Mouse (Mus musculus): ENCODE measurements at regions not wholly inside any gene's neighbourhood (a gene's known extent, or its start where the extent isn't known, plus 50 kb on each side); places are given as distances from the start of the nearest gene placed in this dataset.

DNA sequence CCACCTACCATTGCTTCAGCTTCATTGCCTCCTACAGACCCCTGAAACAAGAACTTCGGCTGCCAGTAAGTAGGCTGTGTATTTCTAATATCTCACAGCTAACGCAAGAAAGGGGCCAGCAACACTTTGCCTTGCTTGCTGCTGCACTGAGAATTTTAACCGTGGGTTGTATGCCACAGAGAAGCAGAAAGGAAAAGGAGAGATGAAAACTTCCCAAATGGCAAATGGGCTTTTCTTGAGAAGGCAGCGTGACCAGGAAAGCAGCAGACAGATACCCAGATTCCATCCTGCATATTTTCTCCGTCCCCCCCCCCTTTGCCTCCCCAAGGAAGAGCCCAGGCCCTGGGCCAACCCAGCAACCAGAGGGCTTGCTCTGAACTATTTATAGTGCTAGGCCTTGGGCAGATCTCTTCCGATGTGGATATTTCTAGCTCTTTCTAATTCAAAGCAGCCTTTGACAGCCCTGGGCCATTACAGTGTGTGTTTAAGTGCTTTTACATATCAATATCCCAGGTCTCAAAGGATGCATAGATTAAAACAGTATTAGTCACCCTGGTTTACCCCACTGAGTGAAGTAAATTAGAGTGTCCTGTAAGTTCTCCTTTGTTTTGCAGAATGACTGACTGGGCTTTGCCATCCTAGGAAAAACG is 107.0 kb downstream of the Cartpt start:
- H3K4me3 ChIP-seq (ENCODE audit: control insufficient read depth in 1 of 2, insufficient read depth in 1 of 2, low read depth in 2 of 2, low read length in 2 of 2): no peak overlapping the region
- no peak overlapping the region for H3K9ac ChIP-seq (ENCODE audit: control insufficient read depth, low read depth, low read length, poor library complexity, severe bottlenecking)
- no peak for DNase-seq (ENCODE audit: low read depth, low spot score)
- H3K4me1 ChIP-seq (ENCODE audit: control insufficient read depth in 1 of 2, insufficient read depth in 2 of 2, low read length in 2 of 2): no peaks in the 10 kb centered on the region
- no peak overlapping the region for H3K27ac ChIP-seq (ENCODE audit: control insufficient read depth, low read depth, low read length)
- H3K27me3 ChIP-seq (ENCODE audit: control insufficient read depth in 1 of 2, insufficient read depth in 2 of 2, low read length in 2 of 2): 0 out of 4 replicates have a peak, but pooled peaks cover 0 to 1% of the 10 kb centered on the region in 2 experiments
- TF ChIP-seq POLR2A (IDR thresholded peaks at IDR 0.05; ENCODE audit: control insufficient read depth in 1 of 2, insufficient read depth in 1 of 2, low read depth in 1 of 2, low read length in 2 of 2, poor library complexity in 1 of 2) (no peak), ZMIZ1 (IDR thresholded peaks at IDR 0.05; ENCODE audit: low read depth, low read length) (no peak), BHLHE40 (IDR thresholded peaks at IDR 0.05; ENCODE audit: borderline replicate concordance, low read depth, low read length) (no peak), NELFE (IDR thresholded peaks at IDR 0.05; ENCODE audit: low read depth, low read length) (no peak), MAX (IDR thresholded peaks at IDR 0.05; ENCODE audit: low read length) (no peak), NRF1 (IDR thresholded peaks at IDR 0.05; ENCODE audit: insufficient read depth, low read depth, low read length, poor library complexity, severe bottlenecking) (no peak), TCF12 (IDR thresholded peaks at IDR 0.05; ENCODE audit: low read depth, low read length) (no peak), E2F4 (IDR thresholded peaks at IDR 0.05; ENCODE audit: borderline replicate concordance, low read depth, low read length) (no peak), TAL1 (IDR thresholded peaks at IDR 0.05; ENCODE audit: low read length) (no peak)
- no peaks in the 10 kb centered on the region for H3K36me3 ChIP-seq (ENCODE audit: control insufficient read depth in 1 of 2, insufficient read depth in 2 of 2, low read length in 2 of 2)
- no peaks in the 10 kb centered on the region for H3K9me3 ChIP-seq (replicated peaks; ENCODE audit: insufficient read depth, low read length)
- no peaks in the 10 kb centered on the region for H3K79me2 ChIP-seq (ENCODE audit: control insufficient read depth, insufficient read depth, low read length, poor library complexity)

DNA sequence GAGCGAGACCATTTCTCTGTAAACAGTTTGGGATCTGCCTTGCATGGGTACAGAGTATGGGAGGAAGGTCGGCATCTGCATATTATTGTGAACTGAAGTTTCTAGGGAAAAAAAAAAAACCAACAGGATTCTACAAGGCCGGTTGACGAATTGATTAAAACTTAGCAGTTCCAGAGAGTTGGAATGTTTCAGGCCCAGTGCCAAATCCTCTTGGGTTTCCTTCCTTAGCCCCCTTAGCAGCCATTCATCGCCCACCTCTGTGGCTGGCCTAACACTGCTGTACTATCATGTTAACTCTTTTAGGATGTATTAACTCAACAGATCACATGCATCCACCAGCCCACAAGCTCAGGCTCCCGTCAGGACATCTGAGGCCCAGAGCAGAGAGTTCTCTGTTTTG is 107.9 kb downstream of the Cartpt start:
- no peak for DNase-seq (ENCODE audit: low read depth, low spot score)

DNA sequence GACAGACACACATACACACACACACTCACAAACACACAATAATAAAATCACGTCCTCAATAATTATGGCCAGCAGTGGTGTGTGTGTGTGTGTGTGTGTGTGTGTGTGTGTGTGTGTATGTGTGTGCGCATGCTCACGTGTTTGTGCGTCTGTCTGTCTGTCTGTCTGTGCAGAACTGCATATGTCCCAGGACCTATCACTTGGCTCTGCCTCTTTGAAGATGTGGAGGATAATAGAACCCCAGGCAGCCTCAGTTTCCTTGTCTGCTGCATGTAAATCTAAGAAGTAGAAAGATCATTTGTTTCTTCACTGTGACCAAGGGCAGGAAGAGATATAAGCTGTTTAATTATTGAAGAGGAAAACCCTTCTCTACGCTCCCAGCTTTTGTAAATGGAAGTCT is 109.9 kb downstream of the Cartpt start:
- no peak overlapping the region for H3K27ac ChIP-seq (ENCODE audit: control insufficient read depth, low read depth, low read length)
- peak; percentile 64 for DNase-seq (ENCODE audit: low read depth, low spot score)
- H3K36me3 ChIP-seq (ENCODE audit: control insufficient read depth in 1 of 2, insufficient read depth in 2 of 2, low read length in 2 of 2): no peaks in the 10 kb centered on the region
- H3K4me3 ChIP-seq (ENCODE audit: control insufficient read depth in 1 of 2, insufficient read depth in 1 of 2, low read depth in 2 of 2, low read length in 2 of 2): no peak overlapping the region
- H3K27me3 ChIP-seq (ENCODE audit: control insufficient read depth in 1 of 2, insufficient read depth in 2 of 2, low read length in 2 of 2): no peaks in the 10 kb centered on the region
- no peaks in the 10 kb centered on the region for H3K79me2 ChIP-seq (ENCODE audit: control insufficient read depth, insufficient read depth, low read length, poor library complexity)
- H3K4me1 ChIP-seq (ENCODE audit: control insufficient read depth in 1 of 2, insufficient read depth in 2 of 2, low read length in 2 of 2): no peaks in the 10 kb centered on the region
- H3K9ac ChIP-seq (ENCODE audit: control insufficient read depth, low read depth, low read length, poor library complexity, severe bottlenecking): no peak overlapping the region
- H3K9me3 ChIP-seq (replicated peaks; ENCODE audit: insufficient read depth, low read length): no peaks in the 10 kb centered on the region
- TF ChIP-seq POLR2A (IDR thresholded peaks at IDR 0.05; ENCODE audit: control insufficient read depth in 1 of 2, insufficient read depth in 1 of 2, low read depth in 1 of 2, low read length in 2 of 2, poor library complexity in 1 of 2): no peak
- no peak for TF ChIP-seq JUND (IDR thresholded peaks at IDR 0.05; ENCODE audit: low read depth, low read length)
- no peak for TF ChIP-seq ZMIZ1 (IDR thresholded peaks at IDR 0.05; ENCODE audit: low read depth, low read length)
- TF ChIP-seq USF1 (IDR thresholded peaks at IDR 0.05; ENCODE audit: low read depth, low read length): no peak
- TF ChIP-seq ZC3H11A (IDR thresholded peaks at IDR 0.05; ENCODE audit: low read depth, low read length): no peak
- TF ChIP-seq HCFC1 (IDR thresholded peaks at IDR 0.05; ENCODE audit: low read depth, low read length): no peak
- TF ChIP-seq RCOR1 (IDR thresholded peaks at IDR 0.05; ENCODE audit: low read depth, low read length): no peak
- no peak for TF ChIP-seq BHLHE40 (IDR thresholded peaks at IDR 0.05; ENCODE audit: borderline replicate concordance, low read depth, low read length)
- no peak for TF ChIP-seq GABPA (IDR thresholded peaks at IDR 0.05; ENCODE audit: low read depth, low read length)
- no peak for TF ChIP-seq TBP (IDR thresholded peaks at IDR 0.05; ENCODE audit: low read depth, low read length)
- TF ChIP-seq MAX (IDR thresholded peaks at IDR 0.05; ENCODE audit: low read length): no peak
- no peak for TF ChIP-seq CHD1 (IDR thresholded peaks at IDR 0.05; ENCODE audit: low read depth, low read length)
- no peak for TF ChIP-seq UBTF (IDR thresholded peaks at IDR 0.05; ENCODE audit: borderline replicate concordance, insufficient read depth, low read depth, low read length)
- no peak for TF ChIP-seq SIN3A (IDR thresholded peaks at IDR 0.05; ENCODE audit: low read length)

More for the DNA sequence above, 107.9 kb downstream of the Cartpt start:
- Histone ChIP-seq H3K79me2 (ENCODE audit: control insufficient read depth, insufficient read depth, low read length, poor library complexity) (no peaks in the 10 kb centered on the region), H3K9ac (ENCODE audit: control insufficient read depth, low read depth, low read length, poor library complexity, severe bottlenecking) (no peak overlapping the region), H3K36me3 (ENCODE audit: control insufficient read depth in 1 of 2, insufficient read depth in 2 of 2, low read length in 2 of 2) (no peaks in the 10 kb centered on the region), H3K4me3 (ENCODE audit: control insufficient read depth in 1 of 2, insufficient read depth in 1 of 2, low read depth in 2 of 2, low read length in 2 of 2) (no peak overlapping the region), H3K9me3 (replicated peaks; ENCODE audit: insufficient read depth, low read length) (no peaks in the 10 kb centered on the region), H3K27ac (ENCODE audit: control insufficient read depth, low read depth, low read length) (no peak overlapping the region), H3K4me1 (ENCODE audit: control insufficient read depth in 1 of 2, insufficient read depth in 2 of 2, low read length in 2 of 2) (no peaks in the 10 kb centered on the region), H3K27me3 (ENCODE audit: control insufficient read depth in 1 of 2, insufficient read depth in 2 of 2, low read length in 2 of 2) (0 out of 4 replicates have a peak, but pooled peaks cover 0 to 1% of the 10 kb centered on the region in 2 experiments)
- no peak for TF ChIP-seq ZNF384 (IDR thresholded peaks at IDR 0.05; ENCODE audit: low read depth, low read length)
- no peak for TF ChIP-seq MEF2A (IDR thresholded peaks at IDR 0.05; ENCODE audit: extremely low read depth, insufficient replicate concordance, low read depth, low read length, poor library complexity, severe bottlenecking)
- TF ChIP-seq RAD21 (IDR thresholded peaks at IDR 0.05; ENCODE audit: low read depth, low read length): no peak
- no peak for TF ChIP-seq TAL1 (IDR thresholded peaks at IDR 0.05; ENCODE audit: low read length)
- TF ChIP-seq UBTF (IDR thresholded peaks at IDR 0.05; ENCODE audit: borderline replicate concordance, insufficient read depth, low read depth, low read length): no peak
- TF ChIP-seq ZKSCAN1 (IDR thresholded peaks at IDR 0.05; ENCODE audit: low read depth, low read length): no peak
- TF ChIP-seq E2F4 (IDR thresholded peaks at IDR 0.05; ENCODE audit: borderline replicate concordance, low read depth, low read length): no peak
- TF ChIP-seq MYB (IDR thresholded peaks at IDR 0.05; ENCODE audit: low read depth, low read length): no peak
- TF ChIP-seq HCFC1 (IDR thresholded peaks at IDR 0.05; ENCODE audit: low read depth, low read length): no peak
- no peak for TF ChIP-seq CHD2 (IDR thresholded peaks at IDR 0.05; ENCODE audit: low read length)
- no peak for TF ChIP-seq BHLHE40 (IDR thresholded peaks at IDR 0.05; ENCODE audit: borderline replicate concordance, low read depth, low read length)
- no peak for TF ChIP-seq ELF1 (IDR thresholded peaks at IDR 0.05; ENCODE audit: low read depth, low read length)
